ENCODE assay signal across 28 mouse cellular contexts in the genomic region with DNA sequence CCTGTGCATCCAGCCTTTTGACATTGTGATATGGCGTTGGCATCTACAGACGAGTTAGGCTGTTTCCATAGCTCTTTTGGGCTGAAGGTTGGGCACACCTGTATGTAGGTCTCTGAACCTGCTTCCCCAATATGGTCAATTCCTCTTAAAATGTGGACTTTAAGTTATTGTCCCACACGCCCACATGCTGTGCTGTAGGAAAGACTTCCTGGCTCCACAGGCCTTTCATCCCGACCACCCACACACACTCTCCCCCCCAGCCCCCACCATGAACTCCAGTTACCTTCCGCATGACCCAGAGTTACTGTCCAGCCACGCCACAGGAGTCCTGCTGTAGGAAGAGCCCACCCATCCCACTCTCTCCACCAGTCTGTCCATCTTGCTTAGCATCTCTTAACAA. TPM values are rescaled to one million over a fixed set of nuclear protein-coding genes. Genes with fewer than 3 reads are reported as not detected.
DNase-seq lines count a peak whose midpoint lies in the region; ATAC-seq and TF ChIP-seq lines count a peak whose summit lies in the region.
"Had no signal": no experiment of that assay in that cellular context is flagged by ENCODE, and none has a peak within 500 bp of the region (broad histone marks: within the 10 kb centered on the region; RNA-seq: fewer than 3 reads in every experiment).

No protein-coding gene starts in this region.

- in situ Hi-C loops in ES-E14 (cut with MboI; ENCODE audit: low sequenced_read_pairs in 2 of 2, unreplicated experiment in 2 of 2) = no loop called here

- no peaks in the 10 kb centered on the region for H3K36me3 ChIP-seq in intestine, embryonic 14.5 days (ENCODE audit: control insufficient read depth, insufficient read depth, low read length)
- no peaks in the 10 kb centered on the region for H3K36me3 ChIP-seq in intestine, embryonic 16.5 days (ENCODE audit: control insufficient read depth, insufficient read depth, low read length)
- H3K36me3 ChIP-seq in E14TG2a.4 (ENCODE audit: insufficient read depth, low read length) (no peaks in the 10 kb centered on the region), ES-E14 (ENCODE audit: control insufficient read depth, insufficient read depth, low read length, poor library complexity, severe bottlenecking) (no peaks in the 10 kb centered on the region)
- no peaks in the 10 kb centered on the region for H3K36me3 ChIP-seq in kidney, embryonic 15.5 days
- no peaks in the 10 kb centered on the region for H3K36me3 ChIP-seq in liver, postnatal 0 days (replicated peaks; ENCODE audit: insufficient read depth, low read length)
- H3K36me3 ChIP-seq: embryonic facial prominence, embryonic 10.5 days; embryonic facial prominence, embryonic 13.5 days; forebrain, embryonic 12.5 days; forebrain, embryonic 15.5 days; G1E; hindbrain, embryonic 10.5 days; hindbrain, embryonic 13.5 days had no signal

- H3K4me1 ChIP-seq in intestine, embryonic 14.5 days (replicated peaks; ENCODE audit: control insufficient read depth, insufficient read depth, low read length) = peaks cover 3% of the 10 kb centered on the region; the same call in 1 of the 2 replicates
- 0 out of 2 replicates have a peak, but pooled peaks cover 5% of the 10 kb centered on the region for H3K4me1 ChIP-seq in intestine, embryonic 16.5 days (ENCODE audit: control insufficient read depth, insufficient read depth, low read length)
- H3K4me1 ChIP-seq in E14TG2a.4 (replicated peaks; ENCODE audit: low read depth, low read length) (peaks cover 72% of the 10 kb centered on the region), ES-E14 (ENCODE audit: control insufficient read depth in 2 of 2, insufficient read depth in 2 of 2, low read length in 2 of 2, poor library complexity in 1 of 2) (peaks cover 2 to 29% of the 10 kb centered on the region in 2 experiments; a peak in 3 of 4 replicates)
- peaks cover 4% of the 10 kb centered on the region; the same call in 1 of the 2 replicates for H3K4me1 ChIP-seq in kidney, embryonic 15.5 days
- peaks cover 2% of the 10 kb centered on the region; the same call in 1 of the 2 replicates for H3K4me1 ChIP-seq in liver, postnatal 0 days (ENCODE audit: insufficient read depth)
- H3K4me1 ChIP-seq: embryonic facial prominence, embryonic 13.5 days; forebrain, embryonic 15.5 days; hindbrain, embryonic 13.5 days had no signal

- TF ChIP-seq CTCF in E14TG2a.4 (conservative IDR thresholded peaks at IDR 0.05; ENCODE audit: low read length) = no peak
- TF ChIP-seq CTCF in liver, postnatal 0 days (IDR thresholded peaks at IDR 0.05; ENCODE audit: low read depth) = no peak

- 0 out of 2 replicates have a peak overlapping the region, but pooled peaks have one; percentile 47 for H3K27ac ChIP-seq in intestine, embryonic 14.5 days (ENCODE audit: low read depth)
- H3K27ac ChIP-seq in intestine, embryonic 16.5 days (ENCODE audit: low read length) = no peak overlapping the region
- H3K27ac ChIP-seq in ES-E14 (ENCODE audit: insufficient read depth, low read depth, low read length, poor library complexity, severe bottlenecking) = peak overlapping the region; percentile 83
- H3K27ac ChIP-seq in kidney, embryonic 15.5 days = no peak overlapping the region
- H3K27ac ChIP-seq in liver, postnatal 0 days (ENCODE audit: low read depth) = no peak overlapping the region
- H3K27ac ChIP-seq: embryonic facial prominence, embryonic 10.5 days; embryonic facial prominence, embryonic 13.5 days; forebrain, embryonic 12.5 days; forebrain, embryonic 15.5 days; hindbrain, embryonic 10.5 days; hindbrain, embryonic 13.5 days had no signal

- H3K9ac ChIP-seq in intestine, embryonic 14.5 days (ENCODE audit: low read length) = no peak overlapping the region
- no peak overlapping the region for H3K9ac ChIP-seq in intestine, embryonic 16.5 days (ENCODE audit: low read depth, low read length)
- 0 out of 2 replicates have a peak overlapping the region, but pooled peaks have one; percentile 24 for H3K9ac ChIP-seq in ES-E14 (ENCODE audit: insufficient read depth, low read depth, low read length, poor library complexity, severe bottlenecking)
- H3K9ac ChIP-seq in kidney, embryonic 15.5 days = no peak overlapping the region
- H3K9ac ChIP-seq in liver, postnatal 0 days (replicated peaks) = no peak overlapping the region
- H3K9ac ChIP-seq: embryonic facial prominence, embryonic 13.5 days; forebrain, embryonic 12.5 days; forebrain, embryonic 15.5 days; hindbrain, embryonic 13.5 days had no signal

- H3K4me2 ChIP-seq in intestine, embryonic 14.5 days (ENCODE audit: low read length) = no peak overlapping the region
- H3K4me2 ChIP-seq in intestine, embryonic 16.5 days (ENCODE audit: low read depth, low read length) = no peak overlapping the region
- no peak overlapping the region for H3K4me2 ChIP-seq in kidney, embryonic 15.5 days
- H3K4me2 ChIP-seq in liver, postnatal 0 days (ENCODE audit: low read depth, low read length) = no peak overlapping the region
- H3K4me2 ChIP-seq: embryonic facial prominence, embryonic 13.5 days; forebrain, embryonic 12.5 days; forebrain, embryonic 15.5 days; hindbrain, embryonic 13.5 days had no signal

- no peak for ATAC-seq in intestine, embryonic 14.5 days (replicated peaks; ENCODE audit: low FRiP score, low TSS enrichment, low read depth)
- ATAC-seq in intestine, embryonic 16.5 days = no peak
- ATAC-seq in kidney, embryonic 15.5 days (replicated peaks; ENCODE audit: low FRiP score) = no peak
- no peak for ATAC-seq in liver, postnatal 0 days
- ATAC-seq: activated CD4-positive, CD25-positive, alpha-beta regulatory T cell, adult 4 months; forebrain, embryonic 15.5 days; hindbrain, embryonic 16.5 days; Patski had no signal

- H3K9me3 ChIP-seq in intestine, embryonic 14.5 days (ENCODE audit: control insufficient read depth, low read length) = no peaks in the 10 kb centered on the region
- H3K9me3 ChIP-seq in intestine, embryonic 16.5 days (ENCODE audit: control insufficient read depth, low read length) = no peaks in the 10 kb centered on the region
- H3K9me3 ChIP-seq in E14TG2a.4 (ENCODE audit: low read length) (no peaks in the 10 kb centered on the region), ES-E14 (ENCODE audit: control insufficient read depth, insufficient read depth, low read depth, low read length) (no peaks in the 10 kb centered on the region)
- no peaks in the 10 kb centered on the region for H3K9me3 ChIP-seq in kidney, embryonic 15.5 days (replicated peaks)
- no peaks in the 10 kb centered on the region for H3K9me3 ChIP-seq in liver, postnatal 0 days (ENCODE audit: low read length)
- H3K9me3 ChIP-seq: embryonic facial prominence, embryonic 10.5 days; embryonic facial prominence, embryonic 13.5 days; forebrain, embryonic 12.5 days; forebrain, embryonic 15.5 days; G1E; hindbrain, embryonic 10.5 days; hindbrain, embryonic 13.5 days had no signal

- peak; percentile 66 for DNase-seq in heart, adult 11 months
- no peak for DNase-seq in heart, postnatal 25 days (ENCODE audit: low spot score)
- DNase-seq in intestine, embryonic 14.5 days (ENCODE audit: low spot score) = no peak
- DNase-seq in ES-E14 (ENCODE audit: low read depth, low spot score) = no peak
- no peak for DNase-seq in liver, postnatal 0 days
- DNase-seq: adrenal gland, adult 8-10 months; adrenal gland, postnatal 25 days; cerebellum, adult 11-12 months; cerebellum, adult 8-10 months; cerebellum, postnatal 36 days; embryo, embryonic 11 days; gastrocnemius, postnatal 25 days; heart, postnatal 36 days; kidney, adult 18-20 months had no signal

- no peaks in the 10 kb centered on the region for H3K27me3 ChIP-seq in intestine, embryonic 14.5 days (replicated peaks; ENCODE audit: control insufficient read depth, insufficient read depth, low read length)
- no peaks in the 10 kb centered on the region for H3K27me3 ChIP-seq in intestine, embryonic 16.5 days (replicated peaks; ENCODE audit: control insufficient read depth, insufficient read depth, low read length)
- H3K27me3 ChIP-seq in E14TG2a.4 (ENCODE audit: insufficient read depth, low read length) = no peaks in the 10 kb centered on the region
- H3K27me3 ChIP-seq in kidney, embryonic 15.5 days = no peaks in the 10 kb centered on the region
- H3K27me3 ChIP-seq in liver, postnatal 0 days (ENCODE audit: insufficient read depth, low read length) = no peaks in the 10 kb centered on the region
- H3K27me3 ChIP-seq: embryonic facial prominence, embryonic 13.5 days; forebrain, embryonic 12.5 days; forebrain, embryonic 15.5 days; hindbrain, embryonic 13.5 days; Patski had no signal

- 70% methylated on average over 6 of the region's 6 CpGs for WGBS in intestine, embryonic 14.5 days
- WGBS in intestine, embryonic 16.5 days = 65% methylated on average over 6 of the region's 6 CpGs
- 65% methylated on average over 6 of the region's 6 CpGs for WGBS in kidney, embryonic 15.5 days
- WGBS in liver, postnatal 0 days (ENCODE audit: insufficient replicate concordance) = 64% methylated on average over 6 of the region's 6 CpGs

- H3K4me3 ChIP-seq in intestine, embryonic 14.5 days (ENCODE audit: low read depth, low read length) = no peak overlapping the region
- H3K4me3 ChIP-seq in intestine, embryonic 16.5 days (ENCODE audit: low read length) = no peak overlapping the region
- H3K4me3 ChIP-seq in E14TG2a.4 (replicated peaks; ENCODE audit: low read length) (peak overlapping the region; percentile 60), ES-E14 (ENCODE audit: insufficient read depth in 1 of 2, low read depth in 1 of 2, low read length in 2 of 2, poor library complexity in 1 of 2, severe bottlenecking in 1 of 2) (peak overlapping the region; percentile 16 to 27; a peak in 2 of 4 replicates)
- no peak overlapping the region for H3K4me3 ChIP-seq in kidney, embryonic 15.5 days (replicated peaks)
- H3K4me3 ChIP-seq in liver, postnatal 0 days (ENCODE audit: low read depth, low read length) = no peak overlapping the region
- H3K4me3 ChIP-seq: embryonic facial prominence, embryonic 10.5 days; embryonic facial prominence, embryonic 13.5 days; erythroblast, embryonic 14.5 days; forebrain, embryonic 12.5 days; forebrain, embryonic 15.5 days; hindbrain, embryonic 10.5 days; hindbrain, embryonic 13.5 days had no signal

- intact Hi-C loops in heart, postnatal 25 days (cut with DNase I) = no loop called here

- TF ChIP-seq EP300 in liver, postnatal 0 days (IDR thresholded peaks at IDR 0.05; ENCODE audit: low read depth) = no peak

RNA-seq across cellular contexts. Expression of a gene that starts 11.2 kb away (rescaled TPM):
- 10 to 100 TPM; 34.4 to 36.8 TPM for total RNA-seq in heart, postnatal 25 days (2021)
- 25.7 and 26.2 TPM in 2 replicates for polyA plus RNA-seq in intestine, embryonic 14.5 days (2014; fragmentation: Nextera tagmentation; extraction: Ambion mirVana)
- 24.6 and 24.8 TPM in 2 replicates for polyA plus RNA-seq in intestine, embryonic 16.5 days (2015; fragmentation: Nextera tagmentation; extraction: Ambion mirVana)
- total RNA-seq in ES-E14 (2012; rRNA removed) = 39.7 and 49.8 TPM in 2 replicates
- polyA plus RNA-seq in kidney, embryonic 15.5 days (2015; fragmentation: Nextera tagmentation; extraction: Ambion mirVana) = 29.2 and 29.6 TPM in 2 replicates
- 5.6 and 6.1 TPM in 2 replicates for polyA plus RNA-seq in liver, postnatal 0 days (2015; fragmentation: Nextera tagmentation; extraction: Ambion mirVana)

RNA-seq across cellular contexts. Expression of a gene that starts 33.8 kb away (rescaled TPM):
- total RNA-seq in heart, postnatal 25 days (2021) = 1 to 10 TPM; 1.5 to 2.4 TPM
- polyA plus RNA-seq in intestine, embryonic 14.5 days (2014; fragmentation: Nextera tagmentation; extraction: Ambion mirVana) = 1.3 TPM in 2 replicates
- 2.3 and 3.1 TPM in 2 replicates for polyA plus RNA-seq in intestine, embryonic 16.5 days (2015; fragmentation: Nextera tagmentation; extraction: Ambion mirVana)
- 11.6 TPM in 2 replicates for total RNA-seq in ES-E14 (2012; rRNA removed)
- 1.0 and 1.4 TPM in 2 replicates for polyA plus RNA-seq in kidney, embryonic 15.5 days (2015; fragmentation: Nextera tagmentation; extraction: Ambion mirVana)
- 8.2 and 9.4 TPM in 2 replicates for polyA plus RNA-seq in liver, postnatal 0 days (2015; fragmentation: Nextera tagmentation; extraction: Ambion mirVana)

RNA-seq across cellular contexts. Expression of a gene that starts 42.7 kb away (rescaled TPM):
- total RNA-seq in heart, postnatal 25 days (2021) = 10 to 100 TPM; 67.7 to 69.4 TPM
- polyA plus RNA-seq in intestine, embryonic 14.5 days (2014; fragmentation: Nextera tagmentation; extraction: Ambion mirVana) = 510 and 552 TPM in 2 replicates
- polyA plus RNA-seq in intestine, embryonic 16.5 days (2015; fragmentation: Nextera tagmentation; extraction: Ambion mirVana) = 393 and 415 TPM in 2 replicates
- total RNA-seq in ES-E14 (2012; rRNA removed) = 192 and 294 TPM in 2 replicates
- 552 and 602 TPM in 2 replicates for polyA plus RNA-seq in kidney, embryonic 15.5 days (2015; fragmentation: Nextera tagmentation; extraction: Ambion mirVana)
- polyA plus RNA-seq in liver, postnatal 0 days (2015; fragmentation: Nextera tagmentation; extraction: Ambion mirVana) = 135 and 137 TPM in 2 replicates

RNA-seq across cellular contexts. Expression of a gene that starts 59.8 kb away (rescaled TPM):
- 10 to 100 TPM; 23.9 to 24.3 TPM for total RNA-seq in heart, postnatal 25 days (2021)
- polyA plus RNA-seq in intestine, embryonic 14.5 days (2014; fragmentation: Nextera tagmentation; extraction: Ambion mirVana) = 87.0 and 90.6 TPM in 2 replicates
- 67.7 and 69.9 TPM in 2 replicates for polyA plus RNA-seq in intestine, embryonic 16.5 days (2015; fragmentation: Nextera tagmentation; extraction: Ambion mirVana)
- 27.8 and 36.7 TPM in 2 replicates for total RNA-seq in ES-E14 (2012; rRNA removed)
- polyA plus RNA-seq in kidney, embryonic 15.5 days (2015; fragmentation: Nextera tagmentation; extraction: Ambion mirVana) = 79.0 and 89.6 TPM in 2 replicates
- polyA plus RNA-seq in liver, postnatal 0 days (2015; fragmentation: Nextera tagmentation; extraction: Ambion mirVana) = 33.9 and 34.9 TPM in 2 replicates

Comparison
In these comparisons a context has a peak if more than half of its experiments do, and no peak if none do; other contexts are left out.
1. H3K27ac ChIP-seq: peak in intestine, embryonic 14.5 days (single experiment) and ES-E14 (single experiment); none in intestine, embryonic 16.5 days (single experiment), kidney, embryonic 15.5 days (single experiment) and liver, postnatal 0 days (single experiment).
2. H3K4me3 ChIP-seq: peak in E14TG2a.4 (single experiment) and ES-E14 (2 of 2); none in intestine, embryonic 14.5 days (single experiment), intestine, embryonic 16.5 days (single experiment), kidney, embryonic 15.5 days (single experiment) and liver, postnatal 0 days (single experiment).